Comparison of ENCODE assay signal across 12 mouse cellular contexts in the genomic region with DNA sequence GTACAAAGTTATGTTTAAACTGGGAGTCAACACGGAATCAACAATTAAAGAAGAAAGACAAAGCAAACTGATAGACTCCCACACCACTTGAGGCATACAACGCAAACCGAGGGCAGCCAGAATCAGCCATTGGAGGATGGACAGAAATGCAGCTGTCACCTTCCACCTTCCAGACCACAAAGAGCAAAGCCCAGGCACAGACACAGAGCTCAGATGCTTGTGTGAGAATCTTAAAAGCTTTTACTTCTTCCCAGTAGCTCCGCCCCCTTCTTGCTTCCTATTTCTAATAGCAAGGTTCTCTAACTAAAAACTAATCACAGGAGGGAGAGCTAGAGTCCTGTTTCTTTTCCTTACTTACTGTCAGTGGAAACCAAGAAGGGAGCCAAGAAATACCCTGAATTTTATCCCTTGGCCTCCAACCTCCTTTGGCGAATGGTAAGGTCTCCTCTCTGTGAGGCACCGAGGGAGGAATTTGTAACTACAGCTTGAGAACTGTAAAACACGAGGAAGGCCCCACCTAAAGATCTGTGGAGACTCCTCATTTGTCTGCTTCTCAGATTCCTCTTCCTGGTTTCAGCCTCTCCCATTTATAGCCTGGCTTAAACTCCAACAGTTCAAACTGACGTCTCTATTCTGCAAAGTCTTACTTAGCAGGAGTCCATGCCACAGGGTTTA.
A peak's percentile ranks its signal among the peaks of the same experiment; 100 is the strongest.
DNase-seq lines count a peak whose midpoint lies in the region; ATAC-seq and TF ChIP-seq lines count a peak whose summit lies in the region.
"Had no signal": no experiment of that assay in that cellular context is flagged by ENCODE, and none has a peak within 500 bp of the region (broad histone marks: within the 10 kb centered on the region; RNA-seq: fewer than 3 reads in every experiment).

No protein-coding gene starts in this region.

- 27% methylated on average over 8 of the region's 8 CpGs for WGBS in large intestine, adult 2 months
- 48% methylated on average over 8 of the region's 8 CpGs for WGBS in stomach, embryonic 15.5 days

- no peak overlapping the region for H3K4me3 ChIP-seq in stomach, embryonic 15.5 days (replicated peaks)
- no peak overlapping the region for H3K4me3 ChIP-seq in left cerebral cortex, adult 2 months
- H3K4me3 ChIP-seq: forebrain, embryonic 13.5 days; neural tube, embryonic 12.5 days had no signal

- no peak overlapping the region for H3K4me2 ChIP-seq in stomach, embryonic 15.5 days
- H3K4me2 ChIP-seq: forebrain, embryonic 13.5 days; neural tube, embryonic 12.5 days had no signal

- no peaks in the 10 kb centered on the region for H3K36me3 ChIP-seq in stomach, embryonic 15.5 days
- H3K36me3 ChIP-seq: neural tube, embryonic 12.5 days had no signal

- no peaks in the 10 kb centered on the region for H3K9me3 ChIP-seq in stomach, embryonic 15.5 days
- H3K9me3 ChIP-seq: forebrain, embryonic 13.5 days; neural tube, embryonic 12.5 days had no signal

- ATAC-seq in common myeloid progenitor, adult 5-6 weeks (replicated peaks; ENCODE audit: low read depth, poor library complexity, severe bottlenecking), result peak; percentile 67
- ATAC-seq in stomach, embryonic 15.5 days (ENCODE audit: insufficient read depth, low FRiP score, low read depth), result no peak
- ATAC-seq: forebrain, embryonic 13.5 days had no signal

- no peaks in the 10 kb centered on the region for H3K27me3 ChIP-seq in stomach, embryonic 15.5 days (replicated peaks)
- H3K27me3 ChIP-seq: forebrain, embryonic 13.5 days; neural tube, embryonic 12.5 days had no signal

- H3K9ac ChIP-seq in stomach, embryonic 15.5 days, result no peak overlapping the region
- H3K9ac ChIP-seq: forebrain, embryonic 13.5 days; neural tube, embryonic 12.5 days had no signal

- 0 out of 2 replicates have a peak, but pooled peaks cover 3% of the 10 kb centered on the region for H3K4me1 ChIP-seq in stomach, embryonic 15.5 days
- H3K4me1 ChIP-seq: forebrain, embryonic 13.5 days; neural tube, embryonic 12.5 days had no signal

- peak overlapping the region; percentile 16; the same call in 1 of the 2 replicates for H3K27ac ChIP-seq in stomach, embryonic 15.5 days
- H3K27ac ChIP-seq in left cerebral cortex, adult 2 months, result no peak overlapping the region
- H3K27ac ChIP-seq: forebrain, embryonic 13.5 days; neural tube, embryonic 12.5 days had no signal

- peak; percentile 57 for DNase-seq in lung, postnatal 36 days
- DNase-seq in lung, postnatal 25 days (ENCODE audit: low spot score), result no peak
- DNase-seq in large intestine, adult 2 months (ENCODE audit: low read depth, low spot score), result peak; percentile 54
- no peak for DNase-seq in left cerebral cortex, adult 8-10 months (ENCODE audit: low spot score in 2 of 2)
- DNase-seq in adipocyte (ENCODE audit: low spot score), result no peak
- DNase-seq in left cerebral cortex, adult 2 months (ENCODE audit: extremely low spot score in 1 of 2, low spot score in 2 of 2), result no peak
- DNase-seq: cerebellum, postnatal 14 days; thymus, postnatal 4 days had no signal

- intact Hi-C loops in left cerebral cortex, adult 2 months (cut with DNase I), result no loop called here

- TF ChIP-seq CTCF in left cerebral cortex, adult 2 months (IDR thresholded peaks at IDR 0.05), result no peak

Comparison
In these comparisons a context has a peak if more than half of its experiments do, and no peak if none do; other contexts are left out.
1. DNase-seq: peak in lung, postnatal 36 days (single experiment) and large intestine, adult 2 months (single experiment); none in lung, postnatal 25 days (single experiment), left cerebral cortex, adult 8-10 months (0 of 2), adipocyte (single experiment) and left cerebral cortex, adult 2 months (0 of 2).